Comparison of ENCODE assay signal across 8 mouse cellular contexts in genomic region chr17:30196401-30197279, GRCm38 (mm10).
DNase-seq lines count a peak whose midpoint lies in the region; ATAC-seq and TF ChIP-seq lines count a peak whose summit lies in the region.

No protein-coding gene starts in this region.

- no peak for TF ChIP-seq CTCF in gastrocnemius, adult 2 months (IDR thresholded peaks at IDR 0.05)

- peak overlapping the region; percentile 85 for H3K27ac ChIP-seq in gastrocnemius, adult 2 months

- H3K4me3 ChIP-seq in gastrocnemius, adult 2 months, result peak overlapping the region; percentile 49

- intact Hi-C loops in gastrocnemius, adult 2 months (cut with DNase I), result loop anchor here (5.0 to 10.0 kb wide), 3 partner anchors 84 to 222 kb away; partner anchors contain the start of genes Mdga1 and Zfand3

- DNase-seq in gastrocnemius, adult 2 months, result peak; percentile 36
- no peak for DNase-seq in gastrocnemius, adult 18-20 months (ENCODE audit: low spot score)
- peak; percentile 23 for DNase-seq in thymus, postnatal 0 days (ENCODE audit: low spot score)
- DNase-seq in thymus, postnatal 25 days, result no peak
- DNase-seq in frontal cortex, postnatal 14 days (ENCODE audit: low spot score in 2 of 2), result peak; percentile 16 to 35
- DNase-seq in layer of hippocampus, postnatal 36 days, result peak; percentile 16 to 19
- DNase-seq in naive thymus-derived CD4-positive, alpha-beta T cell, adult 2 months (ENCODE audit: low read depth), result peak; percentile 60

- ATAC-seq in erythroid progenitor cell, adult 5-6 weeks (replicated peaks; ENCODE audit: low FRiP score, poor library complexity, severe bottlenecking), result no peak

Comparison
In these comparisons a context has a peak if more than half of its experiments do, and no peak if none do; other contexts are left out.
1. DNase-seq: peak in gastrocnemius, adult 2 months (single experiment), thymus, postnatal 0 days (single experiment), frontal cortex, postnatal 14 days (2 of 2), layer of hippocampus, postnatal 36 days (2 of 2) and naive thymus-derived CD4-positive, alpha-beta T cell, adult 2 months (single experiment); none in gastrocnemius, adult 18-20 months (single experiment) and thymus, postnatal 25 days (single experiment).